Mouse (Mus musculus): ENCODE measurements around the gene 9230104L09Rik. TPM values are rescaled to one million over a fixed set of nuclear protein-coding genes. Genes with fewer than 3 reads are reported as not detected.

9230104L09Rik gene
- total RNA-seq (2012; rRNA removed) (not detected in 2 replicates), total RNA-seq (2014; rRNA removed) (not detected in 2 replicates), polyA plus RNA-seq (2012; ENCODE audit: insufficient read length, low read depth) (not detected in 2 replicates)

- H3K4me2 ChIP-seq (ENCODE audit: insufficient read depth, low read depth, poor library complexity, severe bottlenecking): 0 out of 2 replicates have a peak within 1 kb of the TSS, but pooled peaks have one; percentile 24
- H3K27ac ChIP-seq (ENCODE audit: insufficient read depth, low read depth): no peak within 1 kb of the TSS
- H3K79me2 ChIP-seq (replicated peaks; ENCODE audit: control insufficient read depth, extremely low read depth, insufficient read depth, poor library complexity, severe bottlenecking): no peaks in the 10 kb centered on the region
- TF ChIP-seq TBP (conservative IDR thresholded peaks at IDR 0.05; ENCODE audit: low read depth, low read length) (no peak), MEF2A (IDR thresholded peaks at IDR 0.05; ENCODE audit: borderline replicate concordance, low read depth, low read length) (peak; percentile 14; the same call in 1 of the 2 replicates)
- no peak for DNase-seq (ENCODE audit: extremely low read depth)
- H3K9me3 ChIP-seq (replicated peaks; ENCODE audit: low read length): no peaks in the 10 kb centered on the region
- no peaks in the 10 kb centered on the region for H3K36me3 ChIP-seq (replicated peaks in 1 of 2; ENCODE audit: control insufficient read depth in 1 of 2, insufficient read depth in 1 of 2, low read length in 1 of 2)
- dilution Hi-C loops (cut with MboI; ENCODE audit: extremely low pct_ligation_motif_present, extremely low pct_unique_long_range_greater_than_20kb, low sequenced_read_pairs): no loop called here
- no peaks in the 10 kb centered on the region for H3K27me3 ChIP-seq (replicated peaks)
- in situ Hi-C loops (cut with MboI; ENCODE audit: low pct_ligation_motif_present, low pct_unique_long_range_greater_than_20kb, low sequenced_read_pairs): no loop called here
- no peak within 1 kb of the TSS for H3K9ac ChIP-seq (ENCODE audit: insufficient read depth, low read depth)
- H3K4me3 ChIP-seq (replicated peaks in 1 of 3; ENCODE audit: low read depth in 2 of 3, low read length in 2 of 3, poor library complexity in 1 of 3): peak within 1 kb of the TSS in 1 of 3 experiments; percentile 24
- H3K4me1 ChIP-seq (ENCODE audit: control insufficient read depth in 1 of 2, insufficient read depth in 2 of 2): peaks cover 5 to 11% of the 10 kb centered on the region in 2 experiments; a peak in 2 of 4 replicates
These were observed at the start of gene 9230104L09Rik for GRCm38 (mm10) chr2:148864966-148865365. Gene 9230104L09Rik (minus strand): TSS chr2:148865038.

GRCm38 (mm10) chr2:148902286-148902685 lies 37.4 kb upstream of the 9230104L09Rik start:
- H3K9ac ChIP-seq (ENCODE audit: insufficient read depth, low read depth): no peak overlapping the region
- H3K9me3 ChIP-seq (replicated peaks; ENCODE audit: low read length): no peaks in the 10 kb centered on the region
- in situ Hi-C loops (cut with MboI; ENCODE audit: low pct_ligation_motif_present, low pct_unique_long_range_greater_than_20kb, low sequenced_read_pairs): loop anchor here (5.0 kb wide), 1 partner anchor 50 kb away; no protein-coding TSS in a partner anchor
- H3K4me2 ChIP-seq (ENCODE audit: insufficient read depth, low read depth, poor library complexity, severe bottlenecking): no peak overlapping the region
- TF ChIP-seq MXI1 (IDR thresholded peaks at IDR 0.05; ENCODE audit: low read depth, low read length): no peak
- TF ChIP-seq UBTF (IDR thresholded peaks at IDR 0.05; ENCODE audit: low read depth, low read length): no peak
- no peak for TF ChIP-seq PAX5 (IDR thresholded peaks at IDR 0.05; ENCODE audit: low read length)
- peak; percentile 68 for TF ChIP-seq ZC3H11A (IDR thresholded peaks at IDR 0.05; ENCODE audit: low read depth, low read length)
- TF ChIP-seq BHLHE40 (IDR thresholded peaks at IDR 0.05; ENCODE audit: low read depth, low read length): 0 out of 2 replicates have a peak, but pooled peaks have one; percentile 20
- TF ChIP-seq GABPA (IDR thresholded peaks at IDR 0.05; ENCODE audit: insufficient replicate concordance, low read depth, low read length): no peak
- peak; percentile 75 for TF ChIP-seq RAD21 (IDR thresholded peaks at IDR 0.05; ENCODE audit: low read depth, low read length)
- TF ChIP-seq TBP (conservative IDR thresholded peaks at IDR 0.05; ENCODE audit: low read depth, low read length): no peak
- no peak for TF ChIP-seq MAX (IDR thresholded peaks at IDR 0.05; ENCODE audit: low read length)
- TF ChIP-seq KAT2A (IDR thresholded peaks at IDR 0.05; ENCODE audit: insufficient replicate concordance, low read length): no peak
- peak; percentile 64; the same call in 1 of the 2 replicates for TF ChIP-seq NELFE (IDR thresholded peaks at IDR 0.05; ENCODE audit: low read depth, low read length)
- peak; percentile 45; the same call in 1 of the 2 replicates for TF ChIP-seq NRF1 (IDR thresholded peaks at IDR 0.05; ENCODE audit: low read depth, low read length)
- TF ChIP-seq ETS1 (conservative IDR thresholded peaks at IDR 0.05; ENCODE audit: low read depth, low read length): no peak
- TF ChIP-seq POLR2AphosphoS2 (IDR thresholded peaks at IDR 0.05; ENCODE audit: low read depth, low read length): no peak
- peak; percentile 45; the same call in 1 of the 2 replicates for TF ChIP-seq MEF2A (IDR thresholded peaks at IDR 0.05; ENCODE audit: borderline replicate concordance, low read depth, low read length)
- no peak for TF ChIP-seq CHD2 (IDR thresholded peaks at IDR 0.05; ENCODE audit: low read length)
- TF ChIP-seq ZMIZ1 (IDR thresholded peaks at IDR 0.05; ENCODE audit: low read depth, low read length): no peak
- no peak for TF ChIP-seq E2F4 (IDR thresholded peaks at IDR 0.05; ENCODE audit: insufficient replicate concordance, low read depth, low read length)
- 0 out of 2 replicates have a peak, but pooled peaks have one; percentile 25 for TF ChIP-seq ELF1 (IDR thresholded peaks at IDR 0.05; ENCODE audit: low read depth, low read length)
- TF ChIP-seq RCOR1 (conservative IDR thresholded peaks at IDR 0.05; ENCODE audit: low read depth, low read length): no peak
- no peak for TF ChIP-seq ZKSCAN1 (IDR thresholded peaks at IDR 0.05; ENCODE audit: borderline replicate concordance, low read depth, low read length)
- no peak for TF ChIP-seq JUND (conservative IDR thresholded peaks at IDR 0.05; ENCODE audit: low read depth, low read length)
- no peak for TF ChIP-seq TCF12 (IDR thresholded peaks at IDR 0.05; ENCODE audit: low read depth, low read length)
- peak; percentile 83 to 84 for TF ChIP-seq CTCF (conservative IDR thresholded peaks at IDR 0.05 in 1 of 2, IDR thresholded peaks at IDR 0.05 in 1 of 2; ENCODE audit: low read depth in 2 of 2, low read length in 2 of 2)
- no peak for TF ChIP-seq USF1 (IDR thresholded peaks at IDR 0.05; ENCODE audit: low read depth, low read length)
- no peak for TF ChIP-seq USF2 (conservative IDR thresholded peaks at IDR 0.05; ENCODE audit: low read depth, low read length)
- peak; percentile 89 for TF ChIP-seq SMC3 (IDR thresholded peaks at IDR 0.05; ENCODE audit: low read depth, low read length)
- TF ChIP-seq MYC (IDR thresholded peaks at IDR 0.05; ENCODE audit: low read depth, low read length): 0 out of 2 replicates have a peak, but pooled peaks have one; percentile 29
- no peak for TF ChIP-seq EP300 (IDR thresholded peaks at IDR 0.05; ENCODE audit: low read length)
- TF ChIP-seq MAZ (IDR thresholded peaks at IDR 0.05; ENCODE audit: low read depth, low read length): no peak
- H3K79me2 ChIP-seq (replicated peaks; ENCODE audit: control insufficient read depth, extremely low read depth, insufficient read depth, poor library complexity, severe bottlenecking): no peaks in the 10 kb centered on the region
- H3K4me1 ChIP-seq (ENCODE audit: control insufficient read depth in 1 of 2, insufficient read depth in 2 of 2): peaks cover 0 to 3% of the 10 kb centered on the region in 2 experiments; a peak in 1 of 4 replicates
- no peak overlapping the region for H3K4me3 ChIP-seq (replicated peaks in 1 of 3; ENCODE audit: low read depth in 2 of 3, low read length in 2 of 3, poor library complexity in 1 of 3)
- H3K27ac ChIP-seq (ENCODE audit: insufficient read depth, low read depth): no peak overlapping the region
- no peaks in the 10 kb centered on the region for H3K36me3 ChIP-seq (replicated peaks in 1 of 2; ENCODE audit: control insufficient read depth in 1 of 2, insufficient read depth in 1 of 2, low read length in 1 of 2)
- H3K27me3 ChIP-seq (replicated peaks): peaks cover 18% of the 10 kb centered on the region
- peak; percentile 68 for DNase-seq (ENCODE audit: extremely low read depth)
- dilution Hi-C loops (cut with MboI; ENCODE audit: extremely low pct_ligation_motif_present, extremely low pct_unique_long_range_greater_than_20kb, low sequenced_read_pairs): no loop called here

Data from CH12.LX (cell line).